Mouse (Mus musculus) intestine, embryonic 16.5 days (tissue): ENCODE measurements around the gene Snrpg. TPM values are rescaled to one million over a fixed set of nuclear protein-coding genes. Genes with fewer than 3 reads are reported as not detected.

Experiments used
- ATAC-seq: fragments of 200-750 bp; cut with Nextera tagmentation; 2 replicates; pipeline ENCODE4 v1.8.0; 2017; ENCODE audit warnings: moderate TSS enrichment, moderate library complexity
- H3K27ac ChIP-seq: fragments of 300-500 bp; sonication (generic); 2 replicates; pipeline ENCODE4 v1.5.1; 2014; ENCODE audit warnings: mild to moderate bottlenecking, low read length
- H3K27me3 ChIP-seq: fragments of 300-500 bp; sonication (generic); replicated peaks from 2 replicates; pipeline ENCODE4 v1.6.1; 2014; ENCODE audit warnings: low read length, control low read depth, mixed read lengths; ENCODE audit not compliant: control insufficient read depth, insufficient read depth
- H3K36me3 ChIP-seq: fragments of 300-500 bp; sonication (generic); 2 replicates; pipeline ENCODE4 v1.6.1; 2014; ENCODE audit warnings: low read length, control low read depth; ENCODE audit not compliant: control insufficient read depth, insufficient read depth
- H3K4me1 ChIP-seq: fragments of 300-500 bp; sonication (generic); 2 replicates; pipeline ENCODE4 v1.6.1; 2014; ENCODE audit warnings: low read length, control low read depth, mixed read lengths; ENCODE audit not compliant: control insufficient read depth, insufficient read depth
- H3K4me2 ChIP-seq: fragments of 300-500 bp; sonication (generic); 2 replicates; pipeline ENCODE4 v1.6.1; 2014; ENCODE audit warnings: low read depth, low read length, control low read depth
- H3K4me3 ChIP-seq: fragments of 300-500 bp; sonication (generic); 2 replicates; pipeline ENCODE4 v1.5.1; 2014; ENCODE audit warnings: mild to moderate bottlenecking, low read length
- H3K9ac ChIP-seq: fragments of 300-500 bp; sonication (generic); 2 replicates; pipeline ENCODE4 v1.6.1; 2014; ENCODE audit warnings: low read depth, low read length
- H3K9me3 ChIP-seq: fragments of 300-500 bp; sonication (generic); 2 replicates; pipeline ENCODE4 v1.6.1; 2016; ENCODE audit warnings: low read length, control low read depth; ENCODE audit not compliant: control insufficient read depth
- WGBS: fragments of 180-500 bp; shearing (Covaris S2); extraction: QIAGEN DNeasy Blood & Tissue Kit; methylation state at CpG from one replicate; pipeline ENCODE4 v1.1.7; 2014; 5-methylcytosine and 5-hydroxymethylcytosine counted together
- polyA plus RNA-seq: library from polyadenylated mRNA; unstranded; fragments of >200 nt; fragmentation: Nextera tagmentation; extraction: Ambion mirVana; gene quantifications from 2 replicates; pipeline ENCODE4 v1.2.1, GENCODE M21; 2015

The Snrpg gene
- polyA plus RNA-seq, result 393 and 465 TPM in 2 replicates

DNA sequence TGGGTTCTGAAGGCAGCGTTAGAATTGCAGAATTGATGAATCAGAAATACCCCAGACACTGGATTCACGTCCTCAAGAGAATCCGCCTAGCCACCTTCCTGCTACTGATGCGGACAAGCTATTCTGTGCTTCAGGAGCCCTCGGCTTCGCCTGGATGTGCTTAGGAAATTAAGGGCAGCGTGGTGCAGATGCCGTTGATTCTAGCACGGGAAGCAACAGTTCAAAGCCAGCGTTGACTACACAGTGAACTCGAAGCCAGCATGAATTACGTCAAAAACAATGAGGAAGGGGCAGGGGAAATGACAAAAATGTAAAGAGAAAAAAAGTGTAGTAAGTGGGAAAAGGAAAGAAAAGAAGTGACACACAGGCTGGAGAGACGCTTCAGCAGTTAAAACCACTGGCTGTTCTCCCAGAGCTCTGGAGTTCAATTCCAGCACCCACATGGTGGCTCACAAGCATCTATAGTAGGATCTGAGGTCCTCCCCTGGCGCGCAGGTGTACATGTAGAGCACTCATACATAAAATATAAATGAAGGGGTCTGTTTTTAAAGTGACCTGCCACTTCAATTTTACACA is at the start of gene Snrpg:
Gene Snrpg (plus strand): TSS at position 541 of the 576 bp plus-strand sequence.
- Histone ChIP-seq H3K9ac (peak within 1 kb of the TSS; percentile 83), H3K9me3 (no peaks in the 10 kb centered on the region), H3K4me3 (peak within 1 kb of the TSS; percentile 87), H3K27ac (peak within 1 kb of the TSS; percentile 85), H3K4me1 (peaks cover 22% of the 10 kb centered on the region), H3K4me2 (peak within 1 kb of the TSS; percentile 82), H3K27me3 (no peaks in the 10 kb centered on the region), H3K36me3 (0 out of 2 replicates have a peak, but pooled peaks cover 3% of the 10 kb centered on the region)
- ATAC-seq, result peak; percentile 1; the same call in 1 of the 2 replicates
- WGBS, result 15% methylated on average over 15 of the region's 15 CpGs

DNA sequence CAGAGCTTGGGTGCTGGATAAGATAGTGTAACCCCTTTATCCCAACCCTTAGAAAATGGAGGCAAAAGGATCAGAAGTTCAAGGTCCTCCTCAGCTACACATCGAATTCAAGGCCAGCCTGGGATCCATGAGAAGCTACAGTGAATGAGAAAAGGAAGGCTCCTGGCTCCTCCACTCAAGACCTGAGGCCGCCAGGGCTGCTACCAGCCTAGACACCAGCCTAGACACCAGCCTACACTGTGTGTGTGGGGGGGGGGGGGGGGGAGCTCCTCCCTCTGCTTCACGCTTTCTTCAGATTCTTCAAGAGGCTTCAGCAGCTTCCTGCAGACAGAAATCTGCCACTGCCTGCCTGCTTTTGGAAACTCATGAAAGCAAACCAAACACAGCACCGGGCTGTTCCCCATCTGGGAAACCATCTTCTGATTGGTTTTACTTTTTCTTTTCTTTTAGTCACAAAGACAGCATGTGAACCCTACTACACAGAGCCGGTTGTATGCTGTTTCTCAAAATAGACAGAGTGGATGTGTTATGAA is 49.0 kb upstream of the Snrpg start:
- Histone ChIP-seq H3K36me3 (no peaks in the 10 kb centered on the region), H3K27me3 (no peaks in the 10 kb centered on the region), H3K9me3 (no peaks in the 10 kb centered on the region), H3K27ac (no peak overlapping the region), H3K4me3 (no peak overlapping the region), H3K4me2 (no peak overlapping the region), H3K4me1 (no peaks in the 10 kb centered on the region), H3K9ac (no peak overlapping the region)
- WGBS, result 85% methylated on average over 5 of the region's 5 CpGs
- no peak for ATAC-seq

DNA sequence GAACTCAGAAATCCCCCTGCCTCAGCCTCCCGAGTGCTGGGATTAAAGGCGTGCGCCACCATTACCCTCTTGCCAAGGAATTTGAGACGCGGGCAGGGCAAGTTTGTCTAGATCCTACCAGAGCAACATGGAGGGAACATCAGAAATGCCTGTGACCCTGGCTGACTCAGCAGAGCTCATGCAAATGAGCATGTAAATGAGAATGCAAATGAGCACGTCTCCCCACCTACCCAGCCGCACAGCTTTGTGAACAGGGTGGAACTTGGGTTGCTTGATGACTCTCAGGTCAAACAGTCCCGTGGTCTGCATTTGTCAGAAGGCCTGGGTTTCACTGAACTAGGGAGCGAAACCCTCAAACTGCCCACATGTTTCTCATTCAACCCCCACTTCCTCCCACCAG is 48.1 kb upstream of the Snrpg start:
- no peaks in the 10 kb centered on the region for H3K4me1 ChIP-seq
- H3K27ac ChIP-seq, result no peak overlapping the region
- H3K36me3 ChIP-seq, result no peaks in the 10 kb centered on the region
- no peak overlapping the region for H3K9ac ChIP-seq
- no peak overlapping the region for H3K4me3 ChIP-seq
- H3K9me3 ChIP-seq, result no peaks in the 10 kb centered on the region
- no peak overlapping the region for H3K4me2 ChIP-seq
- H3K27me3 ChIP-seq, result no peaks in the 10 kb centered on the region
- WGBS, result 91% methylated on average over 9 of the region's 9 CpGs
- ATAC-seq, result no peak

DNA sequence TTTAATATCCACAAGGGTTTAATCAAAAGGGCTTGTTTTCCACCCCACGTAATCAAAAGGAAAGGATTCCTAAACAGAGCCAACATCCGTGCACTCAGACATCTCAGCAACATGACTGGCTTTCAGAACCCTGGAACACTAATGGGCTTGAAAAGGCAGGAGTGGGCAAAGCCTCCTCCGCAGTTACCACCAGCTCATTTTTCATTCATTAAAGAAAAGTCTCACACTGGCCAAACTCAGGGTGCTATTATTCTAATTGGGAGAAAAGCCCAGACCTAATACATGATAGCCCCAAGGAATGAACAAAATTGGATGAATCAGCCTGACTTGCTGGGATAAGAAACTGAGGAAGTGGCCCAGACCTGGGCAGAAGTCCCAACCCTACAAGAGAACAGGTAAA is 46.7 kb upstream of the Snrpg start:
- Histone ChIP-seq H3K9me3 (no peaks in the 10 kb centered on the region), H3K27ac (no peak overlapping the region), H3K4me1 (peaks cover 4% of the 10 kb centered on the region; the same call in 1 of the 2 replicates), H3K36me3 (no peaks in the 10 kb centered on the region), H3K27me3 (no peaks in the 10 kb centered on the region), H3K9ac (no peak overlapping the region), H3K4me2 (no peak overlapping the region), H3K4me3 (no peak overlapping the region)
- no peak for ATAC-seq
- WGBS, result 80% methylated on average over 3 of the region's 3 CpGs

DNA sequence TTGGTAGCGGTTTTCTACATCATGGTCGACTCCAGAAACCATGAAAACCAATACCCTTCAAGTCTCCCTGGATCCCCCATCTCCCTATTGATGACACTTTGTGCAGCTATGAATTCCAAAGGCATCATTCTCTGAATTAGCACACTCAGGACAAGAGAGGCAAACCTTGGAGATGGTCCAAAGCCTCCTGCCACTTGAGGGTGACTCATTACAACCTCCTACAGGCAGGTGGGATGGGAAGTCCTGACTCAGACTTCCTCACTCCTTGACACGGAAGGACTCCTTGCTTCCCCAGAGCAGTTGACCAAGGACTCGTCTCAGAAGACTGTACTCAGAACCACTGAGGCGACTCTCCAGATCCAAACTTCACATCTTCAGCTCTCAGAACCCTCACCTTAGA is 45.5 kb upstream of the Snrpg start:
- H3K36me3 ChIP-seq, result no peaks in the 10 kb centered on the region
- H3K4me1 ChIP-seq, result peaks cover 4% of the 10 kb centered on the region; the same call in 1 of the 2 replicates
- WGBS, result 81% methylated on average over 5 of the region's 5 CpGs
- H3K9ac ChIP-seq, result no peak overlapping the region
- H3K27me3 ChIP-seq, result no peaks in the 10 kb centered on the region
- no peak for ATAC-seq
- H3K9me3 ChIP-seq, result no peaks in the 10 kb centered on the region
- no peak overlapping the region for H3K4me2 ChIP-seq
- no peak overlapping the region for H3K27ac ChIP-seq
- H3K4me3 ChIP-seq, result no peak overlapping the region

DNA sequence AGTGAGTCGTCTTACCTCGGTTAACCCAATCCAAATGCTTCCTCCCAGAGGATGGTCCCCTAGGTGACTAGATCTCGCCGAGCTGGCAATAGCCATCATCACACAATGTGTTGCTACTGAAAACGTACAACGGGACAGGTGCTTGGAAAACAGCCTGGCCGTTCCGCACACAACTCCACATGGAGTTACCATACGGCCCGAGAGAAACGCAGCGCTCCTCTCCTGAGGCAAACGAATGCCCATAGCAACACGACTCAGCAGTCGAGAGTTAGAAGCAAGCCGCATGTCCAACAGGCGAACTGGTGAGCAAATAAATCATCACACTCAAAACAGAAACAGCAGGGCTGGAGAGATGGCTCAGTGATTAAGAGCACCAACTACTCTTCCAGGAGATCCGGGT is 44.2 kb upstream of the Snrpg start:
- Histone ChIP-seq H3K4me1 (peaks cover 4% of the 10 kb centered on the region; the same call in 1 of the 2 replicates), H3K9me3 (no peaks in the 10 kb centered on the region), H3K4me3 (no peak overlapping the region), H3K27ac (no peak overlapping the region), H3K4me2 (no peak overlapping the region), H3K36me3 (no peaks in the 10 kb centered on the region), H3K27me3 (no peaks in the 10 kb centered on the region), H3K9ac (no peak overlapping the region)
- no peak for ATAC-seq
- 88% methylated on average over 18 of the region's 18 CpGs for WGBS

DNA sequence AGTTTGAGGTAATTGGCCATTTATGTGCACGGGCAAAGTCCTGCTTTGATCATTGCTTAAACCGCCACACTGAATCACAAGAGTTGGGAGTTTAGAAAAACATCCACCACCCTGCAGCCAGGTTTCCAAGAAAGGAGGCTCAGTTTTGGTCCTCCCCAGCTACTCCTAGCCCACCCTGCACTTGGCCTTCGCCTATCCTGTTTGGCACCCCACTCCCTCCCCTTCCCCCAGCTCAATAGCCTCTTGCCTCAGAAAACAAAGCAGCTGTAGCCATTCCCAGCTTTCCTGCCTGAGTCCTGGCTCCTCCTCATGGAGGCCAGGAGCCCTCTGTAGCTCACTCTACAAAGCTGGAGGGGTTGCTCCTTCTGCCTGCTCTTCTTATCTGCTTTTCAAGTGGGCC is 42.7 kb upstream of the Snrpg start:
- Histone ChIP-seq H3K9ac (no peak overlapping the region), H3K27me3 (no peaks in the 10 kb centered on the region), H3K36me3 (no peaks in the 10 kb centered on the region), H3K9me3 (no peaks in the 10 kb centered on the region), H3K4me2 (no peak overlapping the region), H3K4me3 (no peak overlapping the region), H3K4me1 (peaks cover 4% of the 10 kb centered on the region; the same call in 1 of the 2 replicates), H3K27ac (no peak overlapping the region)
- no peak for ATAC-seq
- 60% methylated on average over 3 of the region's 3 CpGs for WGBS

DNA sequence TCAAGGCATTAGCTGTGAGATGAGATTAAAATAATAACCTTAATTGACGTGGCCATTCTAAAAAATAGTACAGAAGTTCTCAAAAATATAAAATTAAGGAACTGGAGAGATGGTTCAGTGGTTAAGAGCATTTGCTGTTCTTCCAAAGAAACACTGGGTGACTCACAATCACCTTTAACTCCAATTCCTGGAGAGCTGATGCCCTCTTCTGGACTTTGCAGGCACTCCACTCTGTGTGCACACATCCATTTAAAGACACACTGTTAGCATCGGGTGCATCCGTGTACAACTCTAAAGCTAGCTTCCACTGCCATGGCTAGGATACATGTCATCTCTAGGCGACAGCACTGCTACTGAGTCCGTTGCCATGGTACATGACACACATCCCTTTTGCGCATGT is 41.2 kb upstream of the Snrpg start:
- no peaks in the 10 kb centered on the region for H3K9me3 ChIP-seq
- no peaks in the 10 kb centered on the region for H3K36me3 ChIP-seq
- no peak overlapping the region for H3K9ac ChIP-seq
- ATAC-seq, result no peak
- WGBS, result 94% methylated on average over 6 of the region's 6 CpGs
- no peaks in the 10 kb centered on the region for H3K27me3 ChIP-seq
- peaks cover 4% of the 10 kb centered on the region; the same call in 1 of the 2 replicates for H3K4me1 ChIP-seq
- H3K27ac ChIP-seq, result no peak overlapping the region
- H3K4me3 ChIP-seq, result no peak overlapping the region
- no peak overlapping the region for H3K4me2 ChIP-seq

DNA sequence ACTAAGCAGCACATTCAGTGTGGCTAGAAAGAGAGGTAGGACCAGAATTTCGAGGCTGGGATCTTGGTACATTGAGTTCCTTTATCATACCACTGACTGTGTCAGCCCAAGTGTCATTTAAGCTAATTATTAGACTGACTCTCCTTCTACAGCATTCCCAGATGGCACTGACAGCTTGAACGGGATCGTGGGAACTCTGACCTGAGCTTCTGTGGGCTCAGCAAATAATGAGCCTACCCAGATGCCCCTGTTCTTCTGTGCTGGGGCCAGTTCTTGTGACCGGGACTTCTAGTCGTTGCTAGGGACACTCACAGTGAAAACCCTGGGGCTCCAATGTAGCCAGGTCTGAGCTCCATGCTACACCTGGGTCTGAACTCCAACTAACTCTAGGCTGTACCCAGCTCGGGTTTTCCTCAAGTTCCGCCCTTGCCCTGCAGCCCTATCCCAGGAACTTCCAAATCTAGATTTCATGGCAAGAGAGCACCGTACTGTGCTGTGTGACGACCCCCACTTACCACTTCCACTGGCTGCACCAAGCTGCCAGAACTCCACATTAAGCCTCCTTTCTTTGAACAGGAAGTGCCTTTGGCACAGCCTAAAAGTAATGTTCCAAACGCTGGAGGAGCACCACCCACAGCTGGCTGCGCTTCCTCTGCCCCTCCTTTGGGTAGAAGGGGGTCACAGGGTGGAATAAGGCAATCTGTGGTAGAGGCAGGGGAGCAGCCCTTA is 35.8 kb upstream of the Snrpg start:
- no peaks in the 10 kb centered on the region for H3K36me3 ChIP-seq
- no peak overlapping the region for H3K4me2 ChIP-seq
- ATAC-seq, result no peak
- H3K4me3 ChIP-seq, result no peak overlapping the region
- H3K27ac ChIP-seq, result no peak overlapping the region
- no peaks in the 10 kb centered on the region for H3K9me3 ChIP-seq
- H3K27me3 ChIP-seq, result no peaks in the 10 kb centered on the region
- no peak overlapping the region for H3K9ac ChIP-seq
- 65% methylated on average over 11 of the region's 11 CpGs for WGBS
- H3K4me1 ChIP-seq, result no peaks in the 10 kb centered on the region
